Mouse (Mus musculus): ENCODE measurements around the gene Cacna1s.

- TF ChIP-seq POLR2A (IDR thresholded peaks at IDR 0.05; ENCODE audit: insufficient read depth, low read length) (peak; percentile 73), CTCF (IDR thresholded peaks at IDR 0.05; ENCODE audit: low read depth, low read length) (no peak), EP300 (IDR thresholded peaks at IDR 0.05; ENCODE audit: insufficient read depth, low read depth, low read length) (0 out of 2 replicates have a peak, but pooled peaks have one; percentile 13)
Observed at GRCm38 (mm10) chr1:136139990-136140640, 87.6 kb downstream of the Cacna1s start.

Data from ES-Bruce4 (cell line).